Mouse (Mus musculus): ENCODE results near the gene Olfr275.
"Not testable (repeated sequence)": the region's sequence is repeated elsewhere in the genome, so short reads cannot be mapped to it uniquely, and the experiment has no call there.

Olfr275 gene

DNA sequence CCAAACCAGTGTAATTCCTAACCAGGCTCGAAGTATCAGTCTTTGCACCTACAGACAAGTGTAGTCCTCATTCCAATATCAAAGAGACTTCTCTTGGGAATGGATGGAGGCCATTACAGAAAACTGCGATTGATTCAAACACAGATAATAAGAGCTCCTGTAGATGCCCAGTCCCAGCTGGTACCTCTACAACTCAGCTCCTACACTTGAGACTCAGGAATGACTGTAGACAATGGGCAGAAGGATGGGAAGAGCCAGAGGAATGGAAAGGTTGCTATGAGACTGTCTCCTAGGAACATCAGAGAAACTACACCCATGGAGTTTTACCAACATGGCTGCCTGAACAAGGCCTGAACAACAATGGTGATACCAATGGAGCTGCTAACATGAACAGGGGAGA, at the start of gene Olfr275:
Gene Olfr275 (plus strand): TSS at position 301 of the 400 bp plus-strand sequence.
- DNase-seq = no peak

DNA sequence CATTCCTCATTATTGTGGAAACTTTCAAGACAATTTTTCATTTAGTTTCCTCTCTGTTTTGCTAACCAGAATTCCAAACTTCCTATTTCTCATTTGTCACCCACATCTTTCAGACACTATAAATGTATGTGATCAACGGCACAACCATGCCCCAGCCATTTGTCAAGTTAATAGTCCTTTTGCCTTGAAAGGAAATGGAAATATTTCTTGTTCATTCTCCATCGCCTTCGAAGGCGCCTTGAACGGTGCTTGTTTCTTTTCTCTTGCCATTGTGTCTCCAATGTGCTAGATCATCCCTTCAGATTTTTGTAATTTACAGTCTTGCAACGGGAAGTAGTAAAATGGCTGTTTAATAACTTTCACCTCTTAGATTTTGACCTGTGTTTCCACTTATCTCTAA, 48.8 kb upstream of the Olfr275 start:
- DNase-seq = no peak

DNA sequence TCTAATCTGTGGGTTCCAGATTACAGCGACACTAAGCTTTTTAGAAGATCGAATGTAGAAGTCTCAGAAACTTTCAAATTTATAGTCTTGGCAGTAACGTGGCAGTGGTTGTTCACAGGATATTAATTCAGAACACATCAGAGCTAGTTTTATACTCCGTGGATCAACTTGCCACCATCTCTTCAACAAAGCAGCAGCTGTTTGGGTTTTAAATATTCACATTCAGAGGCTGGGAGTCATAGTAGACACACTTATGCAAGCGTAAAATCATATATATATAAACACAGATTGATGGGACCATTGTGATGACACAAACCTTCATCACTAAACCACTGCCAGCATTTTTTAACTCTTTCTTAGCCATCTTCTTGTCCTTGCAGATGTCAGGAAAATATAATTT, 42.2 kb upstream of the Olfr275 start:
- DNase-seq = no peak

DNA sequence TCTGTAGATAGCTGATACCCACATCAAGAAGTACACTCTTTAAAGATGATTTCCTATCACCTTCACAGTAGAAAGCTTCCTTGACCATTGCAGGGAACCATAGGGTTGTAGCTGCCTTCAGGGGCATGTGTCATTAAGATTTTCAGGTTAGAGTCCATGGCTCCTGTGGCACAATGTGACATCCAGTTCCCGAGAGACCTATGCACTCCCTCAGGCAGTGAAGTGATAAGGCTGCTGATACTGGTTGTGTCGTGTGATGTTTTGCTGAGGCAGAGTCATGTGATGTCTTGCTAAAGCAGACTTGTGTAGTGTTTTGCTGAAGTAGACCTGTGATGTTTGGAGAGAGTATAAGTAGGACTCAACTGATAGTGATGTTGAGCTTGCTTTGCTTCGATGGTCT, 14.4 kb upstream of the Olfr275 start:
- DNase-seq = no peak

DNA sequence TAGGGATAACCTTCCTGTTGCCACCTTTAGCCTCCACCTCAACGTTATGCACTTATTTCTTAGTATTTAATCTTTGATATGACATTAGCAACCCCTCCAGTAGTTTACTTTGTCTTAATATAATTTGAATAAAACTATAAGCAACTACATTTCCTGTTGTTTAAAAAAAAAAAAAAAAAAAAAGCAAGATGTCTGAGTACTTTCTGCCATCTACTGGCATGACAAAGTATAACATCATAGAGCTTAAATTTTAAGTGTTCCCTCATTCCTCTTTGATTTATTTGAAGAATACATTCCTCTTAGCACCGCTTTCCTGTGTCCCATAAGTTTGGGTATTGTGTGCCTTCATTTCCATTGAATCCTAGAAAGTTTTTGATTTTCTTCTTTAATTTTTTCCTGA, 2.5 kb upstream of the Olfr275 start:
- no peak for DNase-seq

DNA sequence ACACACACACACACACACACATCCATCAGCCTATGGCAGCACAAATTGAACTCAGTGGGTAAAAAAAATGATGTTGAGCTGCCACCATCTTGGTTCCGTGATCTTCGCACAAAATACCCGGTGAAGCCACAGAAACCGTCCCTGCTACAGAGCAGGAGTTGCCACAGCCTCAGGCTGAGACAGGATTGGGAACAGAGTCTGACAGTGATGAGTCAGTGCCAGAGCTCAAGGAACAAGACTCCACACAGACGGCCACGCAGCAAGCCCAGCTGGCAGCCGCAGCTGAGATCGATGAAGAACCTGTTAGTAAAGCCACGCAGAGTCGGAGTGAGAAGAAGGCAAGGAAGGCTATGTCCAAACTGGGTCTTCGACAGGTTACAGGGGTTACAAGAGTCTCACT, 7.0 kb downstream of the Olfr275 start:
- peak; percentile 1 for DNase-seq

DNA sequence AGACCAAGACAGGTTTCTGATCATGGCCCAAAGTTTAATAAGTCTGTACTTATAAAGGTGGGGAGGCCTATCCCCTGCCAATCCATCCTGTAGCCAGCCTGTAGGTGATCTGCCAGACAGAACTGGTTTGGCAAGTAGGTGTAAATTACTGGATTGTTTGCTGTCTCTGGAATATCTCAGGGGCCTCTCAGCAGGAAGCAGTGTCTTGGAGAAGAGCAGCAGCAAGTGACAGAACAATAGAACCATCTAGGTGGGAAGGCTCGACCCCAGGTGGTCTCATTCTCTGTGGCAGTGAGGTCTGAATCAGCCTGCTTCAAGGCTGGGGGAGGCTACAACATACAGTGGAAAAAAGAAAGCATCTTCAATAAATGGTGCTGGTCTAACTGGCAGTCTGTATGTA, 31.0 kb downstream of the Olfr275 start:
- not testable (repeated sequence) for DNase-seq

DNA sequence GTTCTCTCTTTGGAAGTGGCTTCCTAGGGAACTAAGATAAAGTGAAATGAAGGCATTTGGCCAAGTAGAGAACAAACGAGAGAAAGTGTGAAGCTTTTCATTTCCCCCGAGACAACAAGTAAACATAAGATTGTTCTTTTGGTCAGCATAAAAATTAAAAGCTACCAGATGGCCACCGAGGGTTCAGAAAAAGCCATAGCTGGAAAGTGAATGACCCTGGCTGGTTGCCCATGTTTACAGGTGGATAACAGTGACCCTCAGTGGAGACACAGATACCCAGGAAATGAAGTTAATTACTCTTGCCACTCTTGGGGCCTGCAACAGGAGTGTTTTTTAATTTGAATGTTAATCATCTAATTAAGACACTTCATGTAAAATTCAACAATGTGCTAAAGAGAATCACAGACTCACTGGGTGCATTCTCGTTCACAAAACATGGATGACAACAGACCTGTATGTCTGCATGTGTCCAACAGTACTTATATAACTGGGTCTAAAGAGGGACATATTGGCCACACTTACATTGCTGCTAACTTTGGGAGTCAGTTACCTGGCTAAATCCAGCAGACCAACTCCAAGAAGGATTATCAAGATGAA, 34.7 kb downstream of the Olfr275 start:
- DNase-seq = no peak

DNA sequence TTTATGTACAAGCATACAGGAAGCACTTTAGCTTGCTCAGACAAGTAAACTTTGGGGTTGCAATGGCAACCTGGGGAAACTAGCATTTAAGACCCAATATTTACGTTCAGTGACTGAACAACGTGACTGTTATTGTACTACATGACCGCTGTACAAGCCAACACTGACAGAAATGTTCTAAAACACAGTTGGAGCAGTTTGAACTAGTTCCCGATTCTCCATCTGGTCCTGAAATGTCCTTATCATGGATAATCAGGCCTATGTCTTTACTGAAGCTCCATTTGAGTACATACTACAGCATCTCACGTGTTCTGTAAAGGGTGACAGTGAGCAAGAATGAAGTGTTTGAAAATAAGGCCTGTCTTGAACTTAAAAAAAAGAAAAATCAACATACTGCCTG, 35.3 kb downstream of the Olfr275 start:
- no peak for DNase-seq

DNA sequence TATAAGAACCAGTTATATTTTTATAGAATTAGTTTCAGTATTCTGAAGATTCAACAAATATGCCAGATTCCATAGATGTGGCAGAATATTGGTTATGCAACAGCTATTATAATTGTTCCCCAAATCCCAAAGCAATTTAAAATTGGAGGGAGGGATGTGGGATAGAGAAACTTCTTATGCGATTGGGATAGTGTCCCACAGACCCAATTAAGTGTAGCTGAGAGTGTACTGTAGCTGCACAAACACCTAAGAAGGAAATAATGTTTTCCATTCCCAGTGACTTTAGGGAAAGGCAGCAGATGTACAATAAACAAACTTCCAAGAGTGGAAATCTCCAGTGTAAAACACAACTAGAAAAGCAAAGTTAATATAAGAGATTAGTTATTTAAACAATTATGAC, 44.7 kb downstream of the Olfr275 start, which contains the start of gene Olfr273:
Gene Olfr273 (minus strand): TSS at position 101 of the 400 bp plus-strand sequence.
- DNase-seq = no peak

DNA sequence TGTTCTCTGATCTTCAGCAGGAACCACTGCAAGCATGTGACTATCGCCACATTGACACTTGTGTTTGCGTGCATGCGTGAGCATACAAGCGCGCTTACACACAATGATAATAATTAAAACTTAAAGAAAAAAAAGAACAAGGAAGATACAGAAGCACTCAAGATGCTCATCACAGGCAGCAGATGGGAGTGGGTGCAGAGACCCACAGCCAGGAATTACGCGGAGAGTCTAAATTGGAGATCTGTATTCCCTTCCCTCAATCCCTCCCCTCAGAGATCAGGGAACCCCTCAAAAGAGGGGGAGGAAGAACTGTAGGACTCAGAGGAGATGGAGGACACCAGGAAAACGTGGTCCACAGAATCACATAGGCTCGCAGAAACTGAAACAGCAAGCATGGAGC, 49.8 kb downstream of the Olfr275 start:
- no peak for DNase-seq
